Mouse (Mus musculus): Measurements from ENCODE around the gene 1520401A03Rik.

1520401A03Rik gene

DNA sequence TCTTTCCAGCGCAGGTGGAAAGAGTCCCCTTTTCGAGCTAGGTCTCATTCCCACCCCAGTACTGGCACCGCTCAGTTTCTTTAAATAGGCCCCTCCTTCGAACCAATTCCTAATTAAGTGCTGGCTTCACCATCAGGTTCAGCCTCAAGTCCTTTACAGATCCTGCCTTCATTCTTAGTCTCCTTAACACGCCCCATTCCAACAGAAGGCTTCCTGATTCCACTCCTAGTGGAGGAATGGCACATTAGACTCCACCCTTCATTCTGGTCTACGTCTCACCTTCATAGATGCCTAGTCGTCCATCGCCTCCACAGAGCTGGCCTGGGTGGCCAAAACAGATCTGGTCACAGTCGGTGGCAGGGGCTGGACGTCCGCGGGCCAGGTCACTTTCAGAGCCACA, 20.4 kb upstream of the 1520401A03Rik start:
- no peak for DNase-seq (ENCODE audit: low spot score)

DNA sequence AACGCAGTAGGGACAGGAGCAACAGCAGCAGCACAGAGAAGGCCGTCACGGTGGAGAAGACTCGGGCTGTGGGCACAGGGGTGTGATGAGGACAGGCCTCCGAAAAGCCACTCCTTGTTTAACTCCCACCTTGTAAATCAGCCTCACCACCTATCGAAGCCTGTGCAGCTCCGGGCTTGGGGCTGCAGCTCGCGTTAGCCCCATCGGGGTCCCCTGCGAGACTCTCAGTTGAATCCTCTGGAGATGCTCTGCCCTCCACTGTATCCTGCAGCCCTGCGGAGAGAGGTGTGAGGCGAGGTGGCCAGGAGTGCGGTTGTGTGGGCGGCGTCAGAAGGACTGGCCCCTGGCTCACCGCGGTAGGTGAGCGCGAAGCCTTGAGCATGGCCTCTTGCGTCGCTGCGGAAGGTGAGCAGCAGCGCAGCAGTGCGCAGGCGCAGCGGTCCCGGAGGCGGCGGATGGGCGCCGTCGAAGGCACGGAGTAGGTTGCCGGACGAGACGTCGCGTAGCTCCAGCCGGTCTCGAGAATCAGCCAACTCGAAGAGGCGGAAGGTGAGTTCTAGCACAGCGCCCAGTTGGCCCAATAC, 19.7 kb upstream of the 1520401A03Rik start:
- no peak for DNase-seq (ENCODE audit: low spot score)

DNA sequence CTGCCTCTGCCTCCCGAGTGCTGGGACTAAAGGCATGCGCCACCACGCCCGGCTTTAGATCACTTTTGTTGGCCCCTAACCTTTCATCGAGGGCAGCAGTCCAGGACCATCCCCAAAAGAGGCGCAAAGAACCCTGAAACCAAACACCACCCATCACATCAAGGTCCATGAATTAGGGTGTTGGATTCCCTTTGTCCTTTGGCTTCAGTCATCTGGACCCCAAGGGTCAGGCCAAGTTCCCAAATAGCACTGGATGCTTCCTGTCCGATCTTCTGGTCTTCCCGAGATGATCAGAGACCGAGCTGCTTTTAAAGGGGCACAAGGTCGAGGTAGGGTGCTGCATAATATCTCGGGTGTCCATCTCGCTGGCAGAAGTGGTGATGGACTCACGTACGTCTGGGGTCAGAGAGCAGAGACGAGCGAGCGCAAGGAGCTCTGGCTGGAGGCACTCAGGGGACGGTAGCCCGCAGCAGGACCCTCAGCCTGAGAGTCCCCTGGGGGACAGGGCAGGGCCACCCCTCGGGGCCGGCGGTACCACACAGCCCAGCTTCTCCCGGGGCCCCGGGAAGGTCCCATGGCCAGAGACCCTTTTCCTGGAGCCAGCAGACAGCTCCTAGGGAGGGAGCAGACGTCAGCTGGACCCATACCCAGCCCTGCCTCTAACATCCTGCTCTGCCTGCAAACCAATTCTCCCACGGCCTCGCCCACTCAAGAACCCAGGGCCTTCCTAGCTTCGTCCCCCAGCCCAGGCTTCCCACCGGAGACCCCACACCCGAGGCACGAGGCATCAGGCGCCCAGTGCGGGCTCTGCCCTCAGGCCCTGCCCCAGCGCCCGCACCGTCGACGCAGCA, 19.0 kb upstream of the 1520401A03Rik start:
- no peak for DNase-seq (ENCODE audit: low spot score)

- DNase-seq (ENCODE audit: low spot score), result no peak
Measured at GRCm38 (mm10) chr17:23740598-23741021, 18.0 kb upstream of the 1520401A03Rik start, which contains the start of gene Paqr4. Paqr4 (minus strand) TSS chr17:23740867.

DNA sequence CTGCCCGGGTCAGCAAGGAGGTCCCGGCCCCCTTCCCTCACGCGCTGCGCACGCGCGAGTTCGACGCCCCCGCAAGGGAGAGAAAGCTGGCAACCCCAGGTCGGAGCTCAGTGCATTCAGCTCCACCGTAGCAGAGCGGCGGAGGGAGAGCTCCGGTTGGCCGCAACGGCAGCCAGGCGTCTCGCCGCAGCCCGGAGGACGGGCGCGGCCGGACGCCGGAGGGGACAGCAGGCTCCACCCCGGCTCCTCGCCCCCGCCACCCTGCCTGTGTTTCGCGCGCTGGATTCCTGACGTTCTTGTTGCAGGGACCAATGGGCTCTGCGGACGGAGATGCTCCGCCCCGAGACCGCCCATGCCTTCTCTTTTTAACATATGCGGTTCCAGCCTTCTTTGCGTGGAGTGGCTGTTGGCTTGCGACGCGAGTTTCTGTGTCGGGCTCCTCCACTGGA, 17.6 kb upstream of the 1520401A03Rik start:
- DNase-seq (ENCODE audit: low spot score), result peak; percentile 65

DNA sequence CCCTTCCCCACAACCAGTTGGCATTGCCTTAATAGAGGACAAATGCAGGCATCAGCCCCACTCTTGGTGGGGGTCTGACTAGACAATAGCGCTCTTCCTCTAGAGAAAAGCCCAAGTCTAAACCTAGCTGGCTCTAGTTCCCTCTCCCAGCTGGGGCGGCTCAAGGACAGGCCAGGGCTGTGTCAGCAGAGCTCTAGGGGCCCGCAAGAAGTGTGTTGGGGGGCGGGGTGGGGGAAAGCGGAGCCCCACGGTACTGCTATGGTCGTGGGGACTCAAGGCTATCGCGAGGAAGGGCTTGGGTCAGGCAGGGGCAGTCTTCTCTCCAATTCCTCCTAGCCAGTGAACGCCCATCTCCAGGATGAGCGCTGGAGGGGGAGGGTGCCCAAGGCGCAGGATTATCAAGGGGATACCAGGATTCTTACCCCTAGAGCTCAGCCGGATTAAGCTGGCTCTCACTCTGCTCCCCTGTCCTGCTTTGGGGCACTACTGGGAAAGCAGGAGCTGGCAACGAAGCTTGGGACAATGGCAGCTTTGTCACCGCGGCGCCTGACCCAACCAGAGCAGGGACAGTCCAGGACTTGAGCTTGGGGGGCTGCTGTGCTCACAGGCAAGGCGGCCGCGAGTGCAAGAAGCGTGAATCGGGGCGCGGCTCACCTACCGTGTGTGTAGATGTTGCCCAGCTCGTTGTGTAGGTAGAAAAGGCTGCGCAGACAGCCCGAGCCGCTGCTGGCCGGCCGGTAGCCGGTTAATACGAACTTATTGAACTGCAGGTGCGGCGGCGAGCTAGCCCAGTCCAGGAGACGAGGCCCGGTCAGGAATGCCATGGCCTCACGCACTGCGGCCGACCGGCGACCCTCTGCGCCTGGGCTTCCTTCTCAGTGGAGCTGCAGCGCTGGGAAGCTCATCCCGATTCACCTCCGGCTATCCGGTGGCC, 16.9 kb upstream of the 1520401A03Rik start:
- DNase-seq (ENCODE audit: low spot score), result no peak

- no peak for DNase-seq (ENCODE audit: low spot score)
Measured at GRCm38 (mm10) chr17:23738836-23739201, 16.2 kb upstream of the 1520401A03Rik start.

GRCm38 (mm10) chr17:23737493-23738445, 15.2 kb upstream of the 1520401A03Rik start:
- DNase-seq (ENCODE audit: low spot score), result no peak

DNA sequence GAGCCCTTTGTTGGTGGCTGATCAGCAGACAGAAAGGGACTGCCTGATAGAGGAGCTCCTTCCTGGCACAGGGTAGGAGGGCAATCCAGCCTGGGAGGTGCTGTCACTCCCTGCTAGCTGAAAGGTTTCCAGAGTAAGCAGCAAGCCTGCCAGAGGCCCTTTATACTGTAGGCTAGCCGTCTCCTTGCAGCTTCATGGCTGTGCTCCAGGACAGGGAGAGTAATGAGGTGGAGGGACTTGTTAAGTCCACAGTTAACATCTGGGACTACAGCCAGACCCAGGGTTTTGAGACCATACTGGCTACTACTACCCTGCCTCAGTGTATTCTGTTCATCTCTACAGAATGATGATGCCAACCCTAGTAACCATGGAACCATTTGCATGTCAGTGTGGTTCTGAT, 11.8 kb upstream of the 1520401A03Rik start:
- DNase-seq (ENCODE audit: low spot score), result no peak

DNA sequence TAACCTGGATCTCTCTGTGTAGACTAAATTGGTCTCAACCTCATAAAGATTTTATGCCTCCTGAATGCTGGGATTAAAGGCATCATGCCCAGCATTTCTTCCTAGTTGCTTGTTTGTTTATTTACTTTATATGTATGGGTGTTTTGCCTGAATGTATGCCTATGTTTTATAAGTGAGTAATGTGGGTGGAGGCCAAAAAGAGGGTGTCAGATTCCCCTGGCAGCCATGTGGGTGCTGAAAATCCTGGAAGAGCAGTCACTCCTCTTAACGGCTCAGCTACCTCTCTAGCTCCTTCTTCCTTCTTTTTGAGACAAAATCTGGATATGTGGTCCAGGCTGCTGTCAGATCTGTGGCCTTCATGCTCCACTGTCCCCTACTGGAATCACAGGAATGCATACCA, 7.9 kb upstream of the 1520401A03Rik start:
- no peak for DNase-seq (ENCODE audit: low spot score)

- DNase-seq (ENCODE audit: low spot score), result no peak
Measured at GRCm38 (mm10) chr17:23726758-23727142, 4.2 kb upstream of the 1520401A03Rik start.

GRCm38 (mm10) chr17:23725999-23726757, 3.6 kb upstream of the 1520401A03Rik start, which contains the start of gene Pkmyt1:
Pkmyt1 (plus strand) TSS chr17:23726336.
- peak; percentile 93 for DNase-seq (ENCODE audit: low spot score)

- DNase-seq (ENCODE audit: low spot score), result no peak
Measured at GRCm38 (mm10) chr17:23725477-23725876, 2.9 kb upstream of the 1520401A03Rik start.

- no peak for DNase-seq (ENCODE audit: low spot score)
Measured at GRCm38 (mm10) chr17:23721886-23722285, 697 bp downstream of the 1520401A03Rik start.

- DNase-seq (ENCODE audit: low spot score), result no peak
Measured at GRCm38 (mm10) chr17:23719455-23719854, 3.1 kb downstream of the 1520401A03Rik start.

- DNase-seq (ENCODE audit: low spot score), result no peak
Measured at GRCm38 (mm10) chr17:23717003-23717402, 5.6 kb downstream of the 1520401A03Rik start.

DNA sequence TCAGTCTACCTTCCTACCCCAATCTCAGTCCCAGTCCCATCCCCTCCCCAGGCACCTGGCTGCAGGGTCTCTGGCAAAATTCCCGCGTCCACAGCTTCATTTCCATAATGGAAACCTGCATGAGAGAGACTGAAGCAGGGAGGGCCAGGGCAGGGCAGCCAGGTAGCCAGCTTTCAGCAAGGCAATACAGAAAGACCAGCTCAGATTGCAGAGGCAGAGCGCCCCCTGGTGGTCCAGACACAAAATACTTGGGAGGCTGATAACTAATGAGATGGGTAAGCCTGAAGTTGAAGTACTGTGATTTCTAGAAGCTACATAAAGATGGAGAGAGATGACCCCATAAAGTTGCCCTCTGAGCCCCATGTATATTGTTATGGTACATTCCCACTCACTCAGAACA, 16.4 kb downstream of the 1520401A03Rik start:
- peak; percentile 70 for DNase-seq (ENCODE audit: low spot score)

DNA sequence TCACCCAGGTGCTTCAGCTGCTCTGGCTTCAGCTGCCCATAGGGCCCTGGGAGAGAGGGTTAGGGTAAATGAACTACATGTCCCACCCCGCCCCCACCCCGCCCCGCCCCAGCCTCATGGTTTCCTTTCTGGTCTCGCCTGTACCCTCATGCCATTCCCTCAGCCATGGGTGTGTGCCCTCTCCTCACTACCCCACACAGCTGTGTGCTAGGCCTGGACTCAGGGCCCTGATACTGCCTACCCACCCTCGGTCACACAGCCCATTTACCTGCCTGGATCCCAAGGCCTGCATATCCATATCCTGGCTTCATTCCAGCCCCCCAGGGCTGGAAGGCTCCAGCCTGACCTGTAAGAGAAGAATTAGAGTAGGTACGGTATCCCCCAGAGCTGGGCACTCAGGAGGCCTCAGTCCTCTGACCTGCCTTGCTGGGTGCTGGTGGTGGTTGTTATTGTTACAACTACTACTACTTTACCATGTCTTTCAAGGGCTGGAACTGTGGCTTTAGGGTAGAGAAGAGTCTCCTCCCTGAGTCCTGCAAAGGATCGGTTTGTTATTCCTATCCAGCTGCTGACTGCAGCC, 17.0 kb downstream of the 1520401A03Rik start:
- DNase-seq (ENCODE audit: low spot score), result no peak

DNA sequence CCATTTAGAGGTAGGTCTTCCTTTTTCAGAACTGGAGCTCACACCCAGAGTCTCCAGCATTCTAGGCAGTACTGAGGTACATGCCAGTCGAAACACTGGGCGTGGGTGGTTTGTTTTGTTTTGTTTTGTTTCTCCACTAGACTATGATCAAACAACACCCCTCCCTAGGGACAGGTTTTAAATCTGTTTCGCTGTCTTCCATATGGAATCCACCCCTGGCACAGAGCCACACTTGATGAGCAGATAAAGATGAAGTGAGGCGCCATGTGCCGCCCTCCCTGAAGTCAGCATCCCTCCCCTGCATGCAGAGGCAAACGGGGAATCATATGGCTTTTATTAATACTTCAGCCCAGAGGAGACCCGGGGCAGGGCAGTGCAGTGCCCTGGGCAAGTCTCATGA, 17.8 kb downstream of the 1520401A03Rik start:
- DNase-seq (ENCODE audit: low spot score), result no peak

DNA sequence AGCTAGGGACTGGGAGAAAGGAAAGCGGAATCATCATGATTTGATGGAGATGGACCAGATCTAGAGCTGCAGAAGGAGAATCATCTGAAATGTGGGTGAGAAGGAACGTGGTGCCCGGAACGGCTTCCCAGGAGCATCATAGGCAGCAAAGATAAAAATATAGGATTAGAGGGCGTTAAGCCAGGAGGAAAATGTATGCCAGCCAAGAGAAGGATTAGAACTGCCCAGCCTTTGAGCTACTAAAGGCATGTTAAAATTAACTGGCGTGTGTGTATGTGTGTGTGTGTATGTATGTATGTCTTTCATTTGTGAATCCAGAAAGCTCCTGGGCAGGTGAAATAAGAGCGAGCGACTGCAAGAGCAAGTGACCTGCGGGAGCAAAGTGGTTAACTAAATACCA, 19.3 kb downstream of the 1520401A03Rik start:
- DNase-seq (ENCODE audit: low spot score), result no peak

Data from ovary, postnatal 14 days (tissue).